ENCODE assay signal across 30 mouse cellular contexts in the genomic region with DNA sequence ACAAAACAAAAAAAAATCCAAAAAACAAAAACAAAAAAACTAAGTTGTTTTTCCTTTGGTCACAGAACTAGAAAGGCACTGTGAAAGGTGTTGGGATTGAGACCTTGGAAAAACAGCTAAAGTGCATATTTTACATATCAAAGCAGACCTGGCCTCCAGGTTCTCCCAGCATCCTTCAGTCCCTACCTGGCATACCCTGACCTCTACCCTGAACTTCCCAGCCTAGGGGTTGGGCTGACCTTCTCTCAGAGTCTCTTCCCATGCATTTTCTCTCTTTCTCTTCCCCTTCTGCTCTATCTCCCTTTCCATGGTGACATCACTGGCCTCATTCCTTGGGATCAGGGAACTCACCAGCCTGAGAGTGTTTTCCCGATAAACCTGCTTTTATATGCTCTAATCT. TPM values are rescaled to one million over a fixed set of nuclear protein-coding genes. Genes with fewer than 3 reads are reported as not detected.
A peak's percentile ranks its signal among the peaks of the same experiment; 100 is the strongest.
DNase-seq lines count a peak whose midpoint lies in the region; ATAC-seq and TF ChIP-seq lines count a peak whose summit lies in the region.
"Had no signal": no experiment of that assay in that cellular context is flagged by ENCODE, and none has a peak within 500 bp of the region (broad histone marks: within the 10 kb centered on the region; RNA-seq: fewer than 3 reads in every experiment).

No protein-coding gene starts in this region.

- H3K36me3 ChIP-seq in stomach, embryonic 15.5 days = no peaks in the 10 kb centered on the region
- H3K36me3 ChIP-seq in stomach, postnatal 0 days (ENCODE audit: control insufficient read depth, insufficient read depth, low read length) = no peaks in the 10 kb centered on the region
- H3K36me3 ChIP-seq in small intestine, adult 2 months (ENCODE audit: control insufficient read depth, insufficient read depth, low read length) = no peaks in the 10 kb centered on the region
- H3K36me3 ChIP-seq: embryonic facial prominence, embryonic 10.5 days; embryonic facial prominence, embryonic 13.5 days; forebrain, embryonic 10.5 days; heart, embryonic 10.5 days; heart, embryonic 13.5 days; hindbrain, embryonic 12.5 days; hindbrain, embryonic 15.5 days had no signal

- TF ChIP-seq CTCF in stomach, postnatal 0 days (IDR thresholded peaks at IDR 0.05; ENCODE audit: low read depth) = no peak
- TF ChIP-seq CTCF in small intestine, adult 2 months (IDR thresholded peaks at IDR 0.05; ENCODE audit: extremely low read depth, insufficient read length, insufficient replicate concordance, low read depth, low read length) = no peak

- no peak for DNase-seq in stomach, postnatal 0 days (ENCODE audit: low spot score)
- DNase-seq in ES-CJ7 (ENCODE audit: low read depth, low spot score) = peak; percentile 33
- DNase-seq in gastrocnemius, adult 18-20 months (ENCODE audit: low spot score) = no peak
- DNase-seq in cerebellum, adult 11 months = no peak
- DNase-seq: cerebellum, adult 2 months; cerebellum, adult 9-11 months; cerebellum, postnatal 25 days; embryo, embryonic 11 days; gastrocnemius, adult 2 months; gastrocnemius, postnatal 25 days; heart, adult 2 months; heart, postnatal 14 days had no signal

- no peak overlapping the region for H3K4me2 ChIP-seq in stomach, embryonic 15.5 days
- H3K4me2 ChIP-seq in stomach, postnatal 0 days (replicated peaks; ENCODE audit: low read depth) = no peak overlapping the region
- H3K4me2 ChIP-seq: embryonic facial prominence, embryonic 13.5 days; forebrain, embryonic 13.5 days; heart, embryonic 13.5 days; hindbrain, embryonic 12.5 days; hindbrain, embryonic 15.5 days had no signal

- peak overlapping the region; percentile 31; the same call in 1 of the 2 replicates for H3K27ac ChIP-seq in stomach, embryonic 15.5 days
- H3K27ac ChIP-seq in stomach, postnatal 0 days (replicated peaks) = no peak overlapping the region
- H3K27ac ChIP-seq in small intestine, adult 2 months (ENCODE audit: insufficient read depth, low read depth, low read length) = peak overlapping the region; percentile 13; the same call in 1 of the 2 replicates
- H3K27ac ChIP-seq: embryonic facial prominence, embryonic 13.5 days; forebrain, embryonic 10.5 days; forebrain, embryonic 13.5 days; heart, adult 2 months; heart, embryonic 10.5 days; heart, embryonic 13.5 days; hindbrain, embryonic 12.5 days; hindbrain, embryonic 15.5 days had no signal

- 0 out of 2 replicates have a peak, but pooled peaks cover 7% of the 10 kb centered on the region for H3K4me1 ChIP-seq in stomach, embryonic 15.5 days
- no peaks in the 10 kb centered on the region for H3K4me1 ChIP-seq in stomach, postnatal 0 days (replicated peaks; ENCODE audit: control insufficient read depth, insufficient read depth)
- H3K4me1 ChIP-seq in small intestine, adult 2 months (ENCODE audit: control insufficient read depth, insufficient read depth, insufficient read length, low read length) = peaks cover 27% of the 10 kb centered on the region
- H3K4me1 ChIP-seq: embryonic facial prominence, embryonic 13.5 days; hindbrain, embryonic 12.5 days had no signal

- no peaks in the 10 kb centered on the region for H3K27me3 ChIP-seq in stomach, embryonic 15.5 days (replicated peaks)
- H3K27me3 ChIP-seq in stomach, postnatal 0 days (ENCODE audit: control insufficient read depth, insufficient read depth, low read length) = no peaks in the 10 kb centered on the region
- no peaks in the 10 kb centered on the region for H3K27me3 ChIP-seq in small intestine, adult 2 months (ENCODE audit: control insufficient read depth, insufficient read depth, low read length)
- H3K27me3 ChIP-seq: embryonic facial prominence, embryonic 13.5 days; forebrain, embryonic 13.5 days; hindbrain, embryonic 12.5 days; hindbrain, embryonic 15.5 days had no signal

- no peak overlapping the region for H3K4me3 ChIP-seq in stomach, embryonic 15.5 days (replicated peaks)
- no peak overlapping the region for H3K4me3 ChIP-seq in stomach, postnatal 0 days (ENCODE audit: low read depth, low read length)
- no peak overlapping the region for H3K4me3 ChIP-seq in small intestine, adult 2 months (ENCODE audit: low read depth, low read length)
- H3K4me3 ChIP-seq: embryonic facial prominence, embryonic 10.5 days; embryonic facial prominence, embryonic 13.5 days; erythroblast, embryonic 14.5 days; forebrain, embryonic 10.5 days; forebrain, embryonic 13.5 days; gastrocnemius, adult 2 months; heart, adult 2 months; heart, embryonic 10.5 days; heart, embryonic 13.5 days; hindbrain, embryonic 12.5 days; hindbrain, embryonic 15.5 days had no signal

- no peak overlapping the region for H3K9ac ChIP-seq in stomach, embryonic 15.5 days
- H3K9ac ChIP-seq in stomach, postnatal 0 days (ENCODE audit: low read length) = no peak overlapping the region
- H3K9ac ChIP-seq: embryonic facial prominence, embryonic 13.5 days; forebrain, embryonic 13.5 days; heart, embryonic 13.5 days; hindbrain, embryonic 12.5 days; hindbrain, embryonic 15.5 days had no signal

- WGBS in stomach, embryonic 15.5 days = 57% methylated on average over 1 of the region's 1 CpGs
- WGBS in stomach, postnatal 0 days = 67% methylated on average over 1 of the region's 1 CpGs
- WGBS in small intestine, adult 2 months = 35% methylated on average over 1 of the region's 1 CpGs

- no peak for TF ChIP-seq POLR2A in small intestine, adult 2 months (IDR thresholded peaks at IDR 0.05; ENCODE audit: low read depth, low read length)

- no peaks in the 10 kb centered on the region for H3K9me3 ChIP-seq in stomach, embryonic 15.5 days
- no peaks in the 10 kb centered on the region for H3K9me3 ChIP-seq in stomach, postnatal 0 days (ENCODE audit: control insufficient read depth, low read length)
- H3K9me3 ChIP-seq: embryonic facial prominence, embryonic 10.5 days; embryonic facial prominence, embryonic 13.5 days; forebrain, embryonic 10.5 days; forebrain, embryonic 13.5 days; heart, embryonic 10.5 days; heart, embryonic 13.5 days; hindbrain, embryonic 12.5 days; hindbrain, embryonic 15.5 days had no signal

- no peak for TF ChIP-seq EP300 in stomach, postnatal 0 days (optimal IDR thresholded peaks at IDR 0.05)

- no peak for ATAC-seq in stomach, embryonic 15.5 days (ENCODE audit: insufficient read depth, low FRiP score, low read depth)
- ATAC-seq in stomach, postnatal 0 days (ENCODE audit: low FRiP score, low TSS enrichment) = no peak
- ATAC-seq: CD4-positive, CD25-positive, alpha-beta regulatory T cell, adult 4 months; forebrain, embryonic 13.5 days; forebrain, embryonic 16.5 days had no signal

RNA-seq across cellular contexts. Expression of a gene that starts 3.5 kb away (rescaled TPM):
- polyA plus RNA-seq in stomach, embryonic 15.5 days (2015; fragmentation: Nextera tagmentation; extraction: Ambion mirVana) = 70.3 and 88.2 TPM in 2 replicates
- 53.8 and 54.0 TPM in 2 replicates for polyA plus RNA-seq in stomach, postnatal 0 days (2015; fragmentation: Nextera tagmentation; extraction: Ambion mirVana)
- polyA plus RNA-seq in small intestine, adult 2 months (2012; rRNA removed) = 159 and 411 TPM in 2 replicates
- not detected for total RNA-seq in gastrocnemius, adult 18-20 months (2021)
- total RNA-seq: adrenal gland, postnatal 36 days; gastrocnemius, adult 2 months; gastrocnemius, postnatal 25 days; heart, adult 2 months; heart, postnatal 14 days; hematopoietic stem cell, adult 5-6 weeks; MEL had no signal
- polyA plus RNA-seq: C2C12; CD4-positive, CD25-positive, alpha-beta regulatory T cell, adult 4 months; cerebellum, adult 2 months; cortical plate, adult 2 months; embryonic facial prominence, embryonic 10.5 days; embryonic facial prominence, embryonic 13.5 days; forebrain, embryonic 10.5 days; forebrain, embryonic 16.5 days; heart, embryonic 13.5 days; hindbrain, embryonic 12.5 days had no signal

RNA-seq across cellular contexts. Expression of a gene that starts 20.7 kb away (rescaled TPM):
- polyA plus RNA-seq in stomach, embryonic 15.5 days (2015; fragmentation: Nextera tagmentation; extraction: Ambion mirVana) = 173 and 200 TPM in 2 replicates
- polyA plus RNA-seq in stomach, postnatal 0 days (2015; fragmentation: Nextera tagmentation; extraction: Ambion mirVana) = 189 and 195 TPM in 2 replicates
- 26.7 and 56.7 TPM in 2 replicates for polyA plus RNA-seq in small intestine, adult 2 months (2012; rRNA removed)
- 100 to 1,000 TPM in 1 of 2 experiments, 10 to 100 TPM in 1; 95.2 to 129 TPM for total RNA-seq in gastrocnemius, adult 18-20 months (2021)
- total RNA-seq: MEL had no signal
- polyA plus RNA-seq: CD4-positive, CD25-positive, alpha-beta regulatory T cell, adult 4 months; erythroblast, embryonic 14.5 days had no signal

RNA-seq across cellular contexts. Expression of a gene that starts 22.0 kb away (rescaled TPM):
- 9.3 and 12.4 TPM in 2 replicates for polyA plus RNA-seq in stomach, embryonic 15.5 days (2015; fragmentation: Nextera tagmentation; extraction: Ambion mirVana)
- polyA plus RNA-seq in stomach, postnatal 0 days (2015; fragmentation: Nextera tagmentation; extraction: Ambion mirVana) = 13.7 and 15.8 TPM in 2 replicates
- 9.5 and 20.7 TPM in 2 replicates for polyA plus RNA-seq in small intestine, adult 2 months (2012; rRNA removed)
- under 1 TPM; 0.45 to 0.46 TPM for total RNA-seq in gastrocnemius, adult 18-20 months (2021)
- total RNA-seq: hematopoietic stem cell, adult 5-6 weeks; MEL had no signal
- polyA plus RNA-seq: C2C12; CD4-positive, CD25-positive, alpha-beta regulatory T cell, adult 4 months; erythroblast, embryonic 14.5 days had no signal

RNA-seq across cellular contexts. Expression of a gene that starts 34.0 kb away (rescaled TPM):
- 27.1 and 34.6 TPM in 2 replicates for polyA plus RNA-seq in stomach, embryonic 15.5 days (2015; fragmentation: Nextera tagmentation; extraction: Ambion mirVana)
- polyA plus RNA-seq in stomach, postnatal 0 days (2015; fragmentation: Nextera tagmentation; extraction: Ambion mirVana) = 12.4 and 15.9 TPM in 2 replicates
- polyA plus RNA-seq in small intestine, adult 2 months (2012; rRNA removed) = 9.4 and 29.1 TPM in 2 replicates
- total RNA-seq in gastrocnemius, adult 18-20 months (2021) = 10 to 100 TPM; 12.8 to 14.7 TPM
- total RNA-seq: MEL had no signal
- polyA plus RNA-seq: erythroblast, embryonic 14.5 days had no signal

RNA-seq across cellular contexts. Expression of a gene that starts 52.2 kb away (rescaled TPM):
- polyA plus RNA-seq in stomach, embryonic 15.5 days (2015; fragmentation: Nextera tagmentation; extraction: Ambion mirVana) = 546 and 570 TPM in 2 replicates
- 892 and 954 TPM in 2 replicates for polyA plus RNA-seq in stomach, postnatal 0 days (2015; fragmentation: Nextera tagmentation; extraction: Ambion mirVana)
- polyA plus RNA-seq in small intestine, adult 2 months (2012; rRNA removed) = 243 and 695 TPM in 2 replicates
- total RNA-seq in gastrocnemius, adult 18-20 months (2021) = 100 to 1,000 TPM; 201 to 229 TPM
